Mouse (Mus musculus): ENCODE measurements around the gene Gm4353. TPM values are rescaled to one million over a fixed set of nuclear protein-coding genes. Genes with fewer than 3 reads are reported as not detected.
A peak's percentile ranks its signal among the peaks of the same experiment; 100 is the strongest.

Gm4353 gene
- total and polyA plus RNA-seq, 2 experiments, result 0.28 to 0.39 TPM

- 88% methylated on average over 7 of the region's 7 CpGs for WGBS
- H3K4me3 ChIP-seq (ENCODE audit: insufficient read depth, low read depth, low read length), result no peak overlapping the region
- no peak overlapping the region for H3K27ac ChIP-seq (replicated peaks; ENCODE audit: insufficient read depth, low read depth, low read length)
- H3K27me3 ChIP-seq (ENCODE audit: control insufficient read depth, insufficient read depth, low read length), result no peaks in the 10 kb centered on the region
- no peak for DNase-seq (ENCODE audit: extremely low read depth, low read depth, low spot score)
- H3K36me3 ChIP-seq (ENCODE audit: control insufficient read depth, insufficient read depth, low read length), result no peaks in the 10 kb centered on the region
- H3K79me2 ChIP-seq (ENCODE audit: control insufficient read depth, insufficient read depth, low read length), result no peaks in the 10 kb centered on the region
- TF ChIP-seq POLR2A (IDR thresholded peaks at IDR 0.05; ENCODE audit: extremely low read depth, insufficient read depth, low read length), result no peak
- TF ChIP-seq CTCF (IDR thresholded peaks at IDR 0.05; ENCODE audit: low read depth, low read length), result no peak
- H3K9ac ChIP-seq (ENCODE audit: low read depth, low read length), result no peak overlapping the region
- peaks cover 5% of the 10 kb centered on the region; the same call in 1 of the 2 replicates for H3K4me1 ChIP-seq (ENCODE audit: control insufficient read depth, insufficient read depth, low read length)
Measured at GRCm38 (mm10) chr7:116125671-116126070, 41.2 kb upstream of the Gm4353 start.

DNA sequence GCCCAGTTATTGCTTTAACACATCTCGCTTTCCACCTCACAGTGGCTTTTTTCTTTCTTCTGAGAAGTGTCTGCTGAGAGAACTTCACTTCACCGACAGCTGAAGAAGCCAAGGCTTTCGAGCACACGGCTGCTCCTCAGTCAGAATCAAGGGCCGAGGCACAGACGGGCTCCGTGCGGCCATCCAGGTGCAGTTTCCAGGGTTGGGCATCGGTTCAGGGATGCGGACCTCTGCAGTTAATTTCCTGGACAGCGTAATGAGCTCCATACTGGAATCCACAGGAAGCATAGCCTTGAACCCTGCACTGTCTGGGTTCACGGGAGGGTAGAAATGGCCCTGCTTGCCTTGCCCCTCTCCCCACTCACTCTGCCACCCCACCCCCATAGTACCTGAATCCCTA is 39.6 kb upstream of the Gm4353 start:
- H3K27ac ChIP-seq (replicated peaks; ENCODE audit: insufficient read depth, low read depth, low read length), result no peak overlapping the region
- WGBS, result 95% methylated on average over 12 of the region's 12 CpGs
- H3K36me3 ChIP-seq (ENCODE audit: control insufficient read depth, insufficient read depth, low read length), result no peaks in the 10 kb centered on the region
- H3K4me1 ChIP-seq (ENCODE audit: control insufficient read depth, insufficient read depth, low read length), result peaks cover 5% of the 10 kb centered on the region; the same call in 1 of the 2 replicates
- no peak for TF ChIP-seq CTCF (IDR thresholded peaks at IDR 0.05; ENCODE audit: low read depth, low read length)
- TF ChIP-seq POLR2A (IDR thresholded peaks at IDR 0.05; ENCODE audit: extremely low read depth, insufficient read depth, low read length), result no peak
- no peaks in the 10 kb centered on the region for H3K27me3 ChIP-seq (ENCODE audit: control insufficient read depth, insufficient read depth, low read length)
- DNase-seq (ENCODE audit: extremely low read depth, low read depth, low spot score), result no peak
- no peak overlapping the region for H3K9ac ChIP-seq (ENCODE audit: low read depth, low read length)
- no peaks in the 10 kb centered on the region for H3K79me2 ChIP-seq (ENCODE audit: control insufficient read depth, insufficient read depth, low read length)
- no peak overlapping the region for H3K4me3 ChIP-seq (ENCODE audit: insufficient read depth, low read depth, low read length)

DNA sequence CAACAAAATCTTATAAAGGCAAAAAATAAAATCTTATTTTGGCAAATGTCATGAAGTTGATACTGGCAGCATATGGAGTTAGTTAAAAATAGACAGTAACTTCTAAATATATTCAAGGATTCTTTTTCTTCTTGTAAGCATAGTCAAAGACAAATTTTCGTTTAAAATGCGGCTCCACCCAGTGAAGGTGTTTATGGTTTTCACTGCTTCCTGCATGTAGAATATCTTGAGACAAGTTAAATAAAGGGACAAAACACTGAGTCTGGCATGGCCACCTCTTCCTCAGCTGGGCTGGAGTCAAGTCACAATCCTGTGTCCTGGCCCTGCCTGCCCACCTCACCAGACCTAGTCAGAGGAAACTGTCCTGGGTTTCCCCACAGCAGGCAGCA is 39.2 kb upstream of the Gm4353 start:
- no peak overlapping the region for H3K4me3 ChIP-seq (ENCODE audit: insufficient read depth, low read depth, low read length)
- 80% methylated on average over 2 of the region's 2 CpGs for WGBS
- TF ChIP-seq CTCF (IDR thresholded peaks at IDR 0.05; ENCODE audit: low read depth, low read length) (no peak), POLR2A (IDR thresholded peaks at IDR 0.05; ENCODE audit: extremely low read depth, insufficient read depth, low read length) (no peak)

DNA sequence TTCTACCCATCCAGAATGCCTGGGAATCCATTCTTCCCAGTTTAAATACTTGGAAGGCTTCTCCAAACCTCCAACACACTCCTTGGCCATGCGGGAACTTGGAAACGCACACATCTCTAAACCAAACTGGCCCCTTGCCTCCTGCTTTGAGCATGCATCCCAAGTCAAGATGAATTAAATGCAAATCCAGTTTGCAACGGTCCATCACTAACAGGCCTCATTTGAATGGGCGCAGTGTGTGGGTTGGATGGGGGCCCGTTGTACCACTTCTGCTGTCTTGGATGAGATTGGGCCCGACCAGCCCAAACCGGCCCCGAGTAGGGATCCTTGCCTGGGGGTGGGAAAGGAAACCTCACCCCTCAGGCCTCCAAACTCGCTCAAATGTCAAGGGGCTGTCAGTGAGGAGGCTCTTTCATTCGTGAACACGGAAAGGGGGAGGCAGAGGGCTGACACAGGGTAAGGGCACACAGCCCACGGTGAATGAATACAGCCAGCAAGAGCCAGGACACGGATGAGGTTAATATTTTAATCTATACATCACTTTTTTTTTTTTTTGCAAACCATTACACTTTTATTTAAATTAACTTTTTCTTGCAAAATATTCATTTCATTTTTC is 38.7 kb upstream of the Gm4353 start:
- H3K9ac ChIP-seq (ENCODE audit: low read depth, low read length), result no peak overlapping the region
- no peaks in the 10 kb centered on the region for H3K36me3 ChIP-seq (ENCODE audit: control insufficient read depth, insufficient read depth, low read length)
- no peak for TF ChIP-seq CTCF (IDR thresholded peaks at IDR 0.05; ENCODE audit: low read depth, low read length)
- TF ChIP-seq POLR2A (IDR thresholded peaks at IDR 0.05; ENCODE audit: extremely low read depth, insufficient read depth, low read length), result no peak
- no peak overlapping the region for H3K27ac ChIP-seq (replicated peaks; ENCODE audit: insufficient read depth, low read depth, low read length)
- H3K4me1 ChIP-seq (ENCODE audit: control insufficient read depth, insufficient read depth, low read length), result peaks cover 5% of the 10 kb centered on the region; the same call in 1 of the 2 replicates
- H3K4me3 ChIP-seq (ENCODE audit: insufficient read depth, low read depth, low read length), result no peak overlapping the region
- no peaks in the 10 kb centered on the region for H3K79me2 ChIP-seq (ENCODE audit: control insufficient read depth, insufficient read depth, low read length)
- DNase-seq (ENCODE audit: extremely low read depth, low read depth, low spot score), result no peak
- WGBS, result 87% methylated on average over 13 of the region's 13 CpGs
- no peaks in the 10 kb centered on the region for H3K27me3 ChIP-seq (ENCODE audit: control insufficient read depth, insufficient read depth, low read length)

More for the DNA sequence above, 39.2 kb upstream of the Gm4353 start:
- H3K27ac ChIP-seq (replicated peaks; ENCODE audit: insufficient read depth, low read depth, low read length), result no peak overlapping the region
- H3K36me3 ChIP-seq (ENCODE audit: control insufficient read depth, insufficient read depth, low read length), result no peaks in the 10 kb centered on the region
- H3K27me3 ChIP-seq (ENCODE audit: control insufficient read depth, insufficient read depth, low read length), result no peaks in the 10 kb centered on the region
- no peaks in the 10 kb centered on the region for H3K79me2 ChIP-seq (ENCODE audit: control insufficient read depth, insufficient read depth, low read length)
- no peak overlapping the region for H3K9ac ChIP-seq (ENCODE audit: low read depth, low read length)
- H3K4me1 ChIP-seq (ENCODE audit: control insufficient read depth, insufficient read depth, low read length), result peaks cover 5% of the 10 kb centered on the region; the same call in 1 of the 2 replicates
- DNase-seq (ENCODE audit: extremely low read depth, low read depth, low spot score), result no peak

GRCm38 (mm10) chr7:116121202-116121601 is 36.8 kb upstream of the Gm4353 start:
- Histone ChIP-seq H3K79me2 (ENCODE audit: control insufficient read depth, insufficient read depth, low read length) (no peaks in the 10 kb centered on the region), H3K27me3 (ENCODE audit: control insufficient read depth, insufficient read depth, low read length) (no peaks in the 10 kb centered on the region), H3K36me3 (ENCODE audit: control insufficient read depth, insufficient read depth, low read length) (no peaks in the 10 kb centered on the region), H3K27ac (replicated peaks; ENCODE audit: insufficient read depth, low read depth, low read length) (no peak overlapping the region), H3K9ac (ENCODE audit: low read depth, low read length) (no peak overlapping the region), H3K4me1 (ENCODE audit: control insufficient read depth, insufficient read depth, low read length) (peaks cover 5% of the 10 kb centered on the region; the same call in 1 of the 2 replicates), H3K4me3 (ENCODE audit: insufficient read depth, low read depth, low read length) (no peak overlapping the region)
- DNase-seq (ENCODE audit: extremely low read depth, low read depth, low spot score), result peak; percentile 45
- 25% methylated on average over 11 of the region's 11 CpGs for WGBS
- TF ChIP-seq CTCF (IDR thresholded peaks at IDR 0.05; ENCODE audit: low read depth, low read length), result no peak
- TF ChIP-seq POLR2A (IDR thresholded peaks at IDR 0.05; ENCODE audit: extremely low read depth, insufficient read depth, low read length), result no peak

GRCm38 (mm10) chr7:116120737-116121136 is 36.3 kb upstream of the Gm4353 start:
- H3K36me3 ChIP-seq (ENCODE audit: control insufficient read depth, insufficient read depth, low read length), result no peaks in the 10 kb centered on the region
- TF ChIP-seq CTCF (IDR thresholded peaks at IDR 0.05; ENCODE audit: low read depth, low read length), result no peak
- TF ChIP-seq POLR2A (IDR thresholded peaks at IDR 0.05; ENCODE audit: extremely low read depth, insufficient read depth, low read length), result no peak
- no peak for DNase-seq (ENCODE audit: extremely low read depth, low read depth, low spot score)
- no peak overlapping the region for H3K9ac ChIP-seq (ENCODE audit: low read depth, low read length)
- H3K4me1 ChIP-seq (ENCODE audit: control insufficient read depth, insufficient read depth, low read length), result peaks cover 5% of the 10 kb centered on the region; the same call in 1 of the 2 replicates
- H3K27me3 ChIP-seq (ENCODE audit: control insufficient read depth, insufficient read depth, low read length), result no peaks in the 10 kb centered on the region
- no peaks in the 10 kb centered on the region for H3K79me2 ChIP-seq (ENCODE audit: control insufficient read depth, insufficient read depth, low read length)
- no peak overlapping the region for H3K27ac ChIP-seq (replicated peaks; ENCODE audit: insufficient read depth, low read depth, low read length)
- WGBS, result 44% methylated on average over 4 of the region's 4 CpGs
- no peak overlapping the region for H3K4me3 ChIP-seq (ENCODE audit: insufficient read depth, low read depth, low read length)
